Mouse (Mus musculus): ENCODE measurements around the gene Spata33. TPM values are rescaled to one million over a fixed set of nuclear protein-coding genes. Genes with fewer than 3 reads are reported as not detected.
A peak's percentile ranks its signal among the peaks of the same experiment; 100 is the strongest.

Spata33 gene
- polyA plus RNA-seq (2014; fragmentation: Nextera tagmentation; extraction: Ambion mirVana), result 1.4 and 1.7 TPM in 2 replicates

- no peaks in the 10 kb centered on the region; the same call in 1 of the 2 replicates for H3K27me3 ChIP-seq (replicated peaks; ENCODE audit: control insufficient read depth, insufficient read depth, low read length)
- peaks cover 11% of the 10 kb centered on the region for H3K36me3 ChIP-seq (ENCODE audit: control insufficient read depth, insufficient read depth, low read length)
- WGBS, result under 1% methylated on average over 75 of the region's 76 CpGs
- peak; percentile 97 for DNase-seq (ENCODE audit: low spot score)
- ATAC-seq (replicated peaks; ENCODE audit: low FRiP score), result peak; percentile 89
- H3K9me3 ChIP-seq (ENCODE audit: control insufficient read depth, low read length), result no peaks in the 10 kb centered on the region
- peak within 1 kb of the TSS; percentile 99 for H3K4me3 ChIP-seq (ENCODE audit: low read depth, low read length)
- H3K4me1 ChIP-seq (replicated peaks; ENCODE audit: control insufficient read depth, insufficient read depth, low read length), result peaks cover 8% of the 10 kb centered on the region; the same call in 1 of the 2 replicates
- peak within 1 kb of the TSS; percentile 99 for H3K9ac ChIP-seq (ENCODE audit: low read depth, low read length)
- peak within 1 kb of the TSS; percentile 77 for H3K4me2 ChIP-seq
- H3K27ac ChIP-seq (ENCODE audit: low read depth, low read length), result peak within 1 kb of the TSS; percentile 66
These were observed at the start of gene Spata33, which contains the start of gene Chmp1a for GRCm38 (mm10) chr8:123212321-123213117. Gene Spata33 (plus strand): TSS chr8:123212832. Gene Chmp1a (minus strand): TSS chr8:123212763.

- H3K4me3 ChIP-seq (ENCODE audit: low read depth, low read length), result no peak overlapping the region
- no peak overlapping the region for H3K9ac ChIP-seq (ENCODE audit: low read depth, low read length)
- DNase-seq (ENCODE audit: low spot score) (no peak), ATAC-seq (replicated peaks; ENCODE audit: low FRiP score) (no peak)
- H3K27me3 ChIP-seq (replicated peaks; ENCODE audit: control insufficient read depth, insufficient read depth, low read length), result 0 out of 2 replicates have a peak, but pooled peaks cover 6% of the 10 kb centered on the region
- no peak overlapping the region for H3K4me2 ChIP-seq
- 65% methylated on average over 3 of the region's 3 CpGs for WGBS
- no peaks in the 10 kb centered on the region for H3K36me3 ChIP-seq (ENCODE audit: control insufficient read depth, insufficient read depth, low read length)
- peaks cover 4% of the 10 kb centered on the region for H3K9me3 ChIP-seq (ENCODE audit: control insufficient read depth, low read length)
- H3K4me1 ChIP-seq (replicated peaks; ENCODE audit: control insufficient read depth, insufficient read depth, low read length), result peaks cover 2% of the 10 kb centered on the region; the same call in 1 of the 2 replicates
- no peak overlapping the region for H3K27ac ChIP-seq (ENCODE audit: low read depth, low read length)
These were observed 31.2 kb upstream of the Spata33 start for GRCm38 (mm10) chr8:123181391-123181790.

GRCm38 (mm10) chr8:123185566-123186409 lies 26.8 kb upstream of the Spata33 start, which contains the start of gene Dpep1:
Gene Dpep1 (plus strand): TSS chr8:123186242.
- Histone ChIP-seq H3K4me1 (replicated peaks; ENCODE audit: control insufficient read depth, insufficient read depth, low read length) (peaks cover 10% of the 10 kb centered on the region; the same call in 1 of the 2 replicates), H3K36me3 (ENCODE audit: control insufficient read depth, insufficient read depth, low read length) (no peaks in the 10 kb centered on the region), H3K4me3 (ENCODE audit: low read depth, low read length) (no peak within 1 kb of the TSS), H3K9me3 (ENCODE audit: control insufficient read depth, low read length) (no peaks in the 10 kb centered on the region), H3K27ac (ENCODE audit: low read depth, low read length) (no peak within 1 kb of the TSS), H3K9ac (ENCODE audit: low read depth, low read length) (no peak within 1 kb of the TSS), H3K4me2 (no peak within 1 kb of the TSS), H3K27me3 (replicated peaks; ENCODE audit: control insufficient read depth, insufficient read depth, low read length) (0 out of 2 replicates have a peak, but pooled peaks cover 6% of the 10 kb centered on the region)
- DNase-seq (ENCODE audit: low spot score) (no peak), ATAC-seq (replicated peaks; ENCODE audit: low FRiP score) (no peak)
- WGBS, result 38% methylated on average over 19 of the region's 19 CpGs

GRCm38 (mm10) chr8:123188006-123188405 lies 24.6 kb upstream of the Spata33 start:
- ATAC-seq (replicated peaks; ENCODE audit: low FRiP score), result no peak
- peaks cover 13% of the 10 kb centered on the region for H3K4me1 ChIP-seq (replicated peaks; ENCODE audit: control insufficient read depth, insufficient read depth, low read length)
- no peak overlapping the region for H3K9ac ChIP-seq (ENCODE audit: low read depth, low read length)
- H3K4me3 ChIP-seq (ENCODE audit: low read depth, low read length), result no peak overlapping the region
- WGBS, result 78% methylated on average over 2 of the region's 2 CpGs
- DNase-seq (ENCODE audit: low spot score), result no peak
- no peak overlapping the region for H3K27ac ChIP-seq (ENCODE audit: low read depth, low read length)
- H3K4me2 ChIP-seq, result no peak overlapping the region
- H3K9me3 ChIP-seq (ENCODE audit: control insufficient read depth, low read length), result no peaks in the 10 kb centered on the region
- H3K27me3 ChIP-seq (replicated peaks; ENCODE audit: control insufficient read depth, insufficient read depth, low read length), result 0 out of 2 replicates have a peak, but pooled peaks cover 6% of the 10 kb centered on the region
- H3K36me3 ChIP-seq (ENCODE audit: control insufficient read depth, insufficient read depth, low read length), result no peaks in the 10 kb centered on the region

- 65% methylated on average over 7 of the region's 7 CpGs for WGBS
- DNase-seq (ENCODE audit: low spot score), result no peak
These were observed 23.8 kb upstream of the Spata33 start for GRCm38 (mm10) chr8:123188841-123189240.

GRCm38 (mm10) chr8:123190678-123191077 lies 22.0 kb upstream of the Spata33 start:
- no peak overlapping the region for H3K9ac ChIP-seq (ENCODE audit: low read depth, low read length)
- WGBS, result 3% methylated on average over 9 of the region's 9 CpGs
- no peaks in the 10 kb centered on the region for H3K27me3 ChIP-seq (replicated peaks; ENCODE audit: control insufficient read depth, insufficient read depth, low read length)
- DNase-seq (ENCODE audit: low spot score) (peak; percentile 72), ATAC-seq (replicated peaks; ENCODE audit: low FRiP score) (peak; percentile 68)
- H3K4me2 ChIP-seq, result peak overlapping the region; percentile 39
- peaks cover 13% of the 10 kb centered on the region for H3K4me1 ChIP-seq (replicated peaks; ENCODE audit: control insufficient read depth, insufficient read depth, low read length)
- H3K27ac ChIP-seq (ENCODE audit: low read depth, low read length), result no peak overlapping the region
- H3K36me3 ChIP-seq (ENCODE audit: control insufficient read depth, insufficient read depth, low read length), result no peaks in the 10 kb centered on the region
- no peak overlapping the region for H3K4me3 ChIP-seq (ENCODE audit: low read depth, low read length)
- H3K9me3 ChIP-seq (ENCODE audit: control insufficient read depth, low read length), result no peaks in the 10 kb centered on the region

More at GRCm38 (mm10) chr8:123188841-123189240, 23.8 kb upstream of the Spata33 start:
- no peak overlapping the region for H3K27ac ChIP-seq (ENCODE audit: low read depth, low read length)
- H3K9me3 ChIP-seq (ENCODE audit: control insufficient read depth, low read length), result no peaks in the 10 kb centered on the region
- H3K36me3 ChIP-seq (ENCODE audit: control insufficient read depth, insufficient read depth, low read length), result no peaks in the 10 kb centered on the region
- H3K9ac ChIP-seq (ENCODE audit: low read depth, low read length), result no peak overlapping the region
- H3K4me2 ChIP-seq, result no peak overlapping the region
- 0 out of 2 replicates have a peak, but pooled peaks cover 4% of the 10 kb centered on the region for H3K27me3 ChIP-seq (replicated peaks; ENCODE audit: control insufficient read depth, insufficient read depth, low read length)
- H3K4me3 ChIP-seq (ENCODE audit: low read depth, low read length), result no peak overlapping the region
- peaks cover 13% of the 10 kb centered on the region for H3K4me1 ChIP-seq (replicated peaks; ENCODE audit: control insufficient read depth, insufficient read depth, low read length)
- ATAC-seq (replicated peaks; ENCODE audit: low FRiP score), result no peak

DNA sequence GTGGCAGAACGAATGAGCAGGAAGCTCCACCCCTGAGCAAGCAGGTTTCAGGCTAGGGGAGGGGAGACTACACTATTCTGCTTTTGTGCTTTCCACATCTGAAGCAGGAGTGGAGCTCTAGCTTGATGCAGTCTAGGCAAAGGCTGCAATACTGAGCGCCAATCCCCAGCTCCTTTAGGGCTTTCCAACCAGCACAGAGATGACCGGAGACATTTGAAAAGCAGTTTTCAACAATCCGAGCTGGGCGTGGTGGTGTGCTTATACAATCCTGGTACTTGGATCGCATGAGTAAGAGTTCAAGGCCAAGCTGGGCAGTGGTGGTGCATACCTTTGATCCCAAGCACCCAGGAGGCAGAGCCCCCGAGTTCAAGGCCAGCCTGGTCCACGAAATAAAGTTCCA lies 20.7 kb upstream of the Spata33 start:
- no peaks in the 10 kb centered on the region for H3K27me3 ChIP-seq (replicated peaks; ENCODE audit: control insufficient read depth, insufficient read depth, low read length)
- WGBS, result 57% methylated on average over 8 of the region's 8 CpGs
- H3K9me3 ChIP-seq (ENCODE audit: control insufficient read depth, low read length), result no peaks in the 10 kb centered on the region
- H3K36me3 ChIP-seq (ENCODE audit: control insufficient read depth, insufficient read depth, low read length), result no peaks in the 10 kb centered on the region
- no peak overlapping the region for H3K9ac ChIP-seq (ENCODE audit: low read depth, low read length)
- H3K4me1 ChIP-seq (replicated peaks; ENCODE audit: control insufficient read depth, insufficient read depth, low read length), result peaks cover 11% of the 10 kb centered on the region
- ATAC-seq (replicated peaks; ENCODE audit: low FRiP score) (no peak), DNase-seq (ENCODE audit: low spot score) (no peak)
- H3K27ac ChIP-seq (ENCODE audit: low read depth, low read length), result no peak overlapping the region
- H3K4me3 ChIP-seq (ENCODE audit: low read depth, low read length), result no peak overlapping the region
- H3K4me2 ChIP-seq, result no peak overlapping the region

DNA sequence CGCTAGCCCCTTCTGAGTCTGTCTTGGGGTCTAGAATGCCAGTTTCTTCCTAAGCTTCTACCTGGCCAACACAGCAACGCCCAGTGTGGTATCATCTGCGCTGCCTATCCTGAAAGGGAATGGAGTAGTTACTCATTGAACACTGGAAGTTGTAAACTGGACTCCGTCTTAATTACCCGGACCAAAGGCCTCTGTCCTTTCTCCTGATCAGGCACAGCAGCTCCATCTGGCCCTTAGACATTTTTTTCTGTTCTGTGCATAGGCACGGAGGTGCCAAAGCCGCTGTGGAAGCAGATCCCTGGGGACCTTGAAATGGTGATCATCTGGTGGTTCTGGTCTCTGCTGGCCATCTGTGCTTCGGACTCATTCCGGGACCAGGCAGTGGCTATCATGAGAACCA lies 18.9 kb upstream of the Spata33 start:
- Histone ChIP-seq H3K27me3 (replicated peaks; ENCODE audit: control insufficient read depth, insufficient read depth, low read length) (no peaks in the 10 kb centered on the region), H3K9ac (ENCODE audit: low read depth, low read length) (no peak overlapping the region), H3K36me3 (ENCODE audit: control insufficient read depth, insufficient read depth, low read length) (no peaks in the 10 kb centered on the region), H3K4me3 (ENCODE audit: low read depth, low read length) (no peak overlapping the region), H3K4me2 (no peak overlapping the region), H3K27ac (ENCODE audit: low read depth, low read length) (no peak overlapping the region), H3K4me1 (replicated peaks; ENCODE audit: control insufficient read depth, insufficient read depth, low read length) (peaks cover 5% of the 10 kb centered on the region), H3K9me3 (ENCODE audit: control insufficient read depth, low read length) (no peaks in the 10 kb centered on the region)
- ATAC-seq (replicated peaks; ENCODE audit: low FRiP score) (no peak), DNase-seq (ENCODE audit: low spot score) (no peak)
- WGBS, result 88% methylated on average over 9 of the region's 9 CpGs

Data from liver, embryonic 11.5 days (tissue).